Mouse (Mus musculus): ENCODE results near the gene Eps8l3. TPM values are rescaled to one million over a fixed set of nuclear protein-coding genes. Genes with fewer than 3 reads are reported as not detected.

Eps8l3 gene
- 0.05 TPM in 1 of 2 replicates, not detected in the other for polyA plus RNA-seq (2012; rRNA removed)

DNA sequence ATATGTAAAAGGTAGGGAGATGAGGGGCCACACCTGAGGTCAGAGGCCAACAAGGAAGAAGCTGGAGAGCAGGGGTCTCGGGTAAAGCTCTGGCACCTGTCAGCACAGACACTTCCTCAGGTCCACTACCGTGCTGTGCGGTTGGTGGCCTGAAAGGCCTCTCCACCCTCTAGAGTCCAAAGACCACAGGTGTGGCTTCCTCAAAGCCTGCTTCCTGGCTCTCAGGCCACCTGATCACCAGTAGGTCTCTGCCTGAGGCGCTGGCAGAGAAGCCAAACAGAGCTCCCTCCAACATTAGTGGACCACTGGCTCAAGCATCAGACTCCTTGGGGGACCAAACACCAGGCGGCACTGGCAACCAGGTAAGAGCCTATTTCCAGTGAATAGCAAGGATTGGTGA lies at the start of gene Eps8l3:
Gene Eps8l3 (plus strand): TSS at position 225 of the 400 bp plus-strand sequence.

DNA sequence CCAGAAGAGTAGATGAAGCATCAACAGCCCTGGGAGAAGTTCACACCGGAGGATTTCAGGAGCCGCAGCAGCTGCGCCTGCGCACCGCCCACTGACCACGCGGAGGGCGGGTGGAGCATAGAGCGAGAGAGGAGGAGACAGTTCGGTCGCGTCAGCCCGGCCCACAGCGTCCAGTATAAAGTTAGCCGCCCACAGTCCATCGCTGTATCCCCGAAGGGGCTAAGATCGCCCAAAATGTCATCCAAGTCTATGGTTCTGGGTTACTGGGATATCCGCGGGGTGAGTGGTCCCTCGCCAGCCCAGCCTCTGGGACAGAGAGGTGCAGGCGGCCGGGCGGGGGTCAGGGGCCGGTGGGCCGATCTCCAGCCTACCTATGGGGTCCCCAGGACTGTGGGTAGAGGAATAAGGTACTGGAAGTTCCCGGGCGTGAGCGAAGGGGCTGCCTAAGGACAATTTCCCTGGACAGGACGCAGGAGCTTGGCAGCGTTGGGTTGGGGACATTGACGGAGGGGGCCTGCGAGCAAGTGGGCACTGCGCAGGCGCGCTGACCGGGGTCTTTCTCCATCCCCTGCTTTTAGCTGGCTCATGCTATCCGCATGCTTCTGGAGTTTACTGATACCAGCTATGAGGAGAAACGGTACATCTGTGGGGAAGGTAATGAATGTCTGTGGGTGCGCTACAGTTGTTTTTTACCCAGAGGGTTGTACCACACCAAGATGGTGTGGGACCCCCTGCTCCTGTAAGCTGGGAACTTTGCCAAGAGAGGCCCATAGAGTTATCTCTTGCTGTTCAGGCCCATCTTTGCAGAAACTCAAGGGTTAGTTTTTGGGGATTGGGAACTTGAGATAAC lies 18.9 kb downstream of the Eps8l3 start, which contains the start of gene Gstm5:
Gene Gstm5 (plus strand): TSS at position 102 of the 850 bp plus-strand sequence.

DNA sequence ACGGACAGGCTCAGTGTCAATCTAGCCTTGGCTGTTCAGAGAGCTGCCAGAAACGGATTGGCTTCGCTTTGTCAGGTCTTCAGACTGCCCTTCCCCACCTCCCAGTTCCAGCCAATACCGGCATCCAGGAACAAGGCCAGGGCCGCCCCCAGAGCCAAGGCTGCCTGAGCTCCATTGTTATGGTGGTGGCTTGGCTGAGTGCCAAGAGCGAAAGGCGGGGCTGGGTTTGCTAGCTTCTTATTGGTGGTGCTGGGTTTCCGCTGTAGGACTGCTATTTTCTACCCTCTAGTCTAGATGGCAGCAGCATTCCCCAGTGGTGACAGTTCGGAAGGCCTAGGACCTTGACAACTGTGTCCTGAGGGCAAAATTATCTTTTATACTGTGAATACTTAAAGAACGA lies 54.6 kb downstream of the Eps8l3 start, which contains the start of gene Gstm7:
Gene Gstm7 (minus strand): TSS at position 148 of the 400 bp plus-strand sequence.

Other genes starting within 250 kb of the Eps8l3 start
- not detected in 2 replicates for gene Gm10961, start 245.9 kb upstream of the Eps8l3 start, polyA plus RNA-seq (2012; rRNA removed)
- 88.3 and 97.6 TPM in 2 replicates for gene Strip1, start 245.5 kb upstream of the Eps8l3 start, polyA plus RNA-seq (2012; rRNA removed)
- gene Ahcyl1, start 180.7 kb upstream of the Eps8l3 start, polyA plus RNA-seq (2012; rRNA removed) = 122 and 155 TPM in 2 replicates
- gene Csf1, start 116.8 kb upstream of the Eps8l3 start, polyA plus RNA-seq (2012; rRNA removed) = 5.8 and 6.5 TPM in 2 replicates
- gene Gstm5, start 18.6 kb downstream of the Eps8l3 start, polyA plus RNA-seq (2012; rRNA removed) = 118 and 190 TPM in 2 replicates
- 45.9 and 46.4 TPM in 2 replicates for gene Gstm7, start 54.6 kb downstream of the Eps8l3 start, polyA plus RNA-seq (2012; rRNA removed)
- gene Gstm6, start 66.5 kb downstream of the Eps8l3 start, polyA plus RNA-seq (2012; rRNA removed) = 6.6 and 7.8 TPM in 2 replicates
- 0.12 and 0.15 TPM in 2 replicates for gene Gstm3, start 92.1 kb downstream of the Eps8l3 start, polyA plus RNA-seq (2012; rRNA removed)
- 12.0 and 24.8 TPM in 2 replicates for gene Gstm2, start 109.2 kb downstream of the Eps8l3 start, polyA plus RNA-seq (2012; rRNA removed)
- gene Gstm1, start 140.7 kb downstream of the Eps8l3 start, polyA plus RNA-seq (2012; rRNA removed) = 18.9 and 24.1 TPM in 2 replicates
- gene Gstm4, start 167.7 kb downstream of the Eps8l3 start, polyA plus RNA-seq (2012; rRNA removed) = 9.9 and 12.1 TPM in 2 replicates
- 53.1 and 80.6 TPM in 2 replicates for gene Ampd2, start 209.4 kb downstream of the Eps8l3 start, polyA plus RNA-seq (2012; rRNA removed)
- gene Gnat2, start 215.6 kb downstream of the Eps8l3 start, polyA plus RNA-seq (2012; rRNA removed) = 0.70 and 0.80 TPM in 2 replicates

Measured in central nervous system, embryonic 11.5 days (tissue).